12 mouse cellular contexts compared by ENCODE assay signal in the genomic region with DNA sequence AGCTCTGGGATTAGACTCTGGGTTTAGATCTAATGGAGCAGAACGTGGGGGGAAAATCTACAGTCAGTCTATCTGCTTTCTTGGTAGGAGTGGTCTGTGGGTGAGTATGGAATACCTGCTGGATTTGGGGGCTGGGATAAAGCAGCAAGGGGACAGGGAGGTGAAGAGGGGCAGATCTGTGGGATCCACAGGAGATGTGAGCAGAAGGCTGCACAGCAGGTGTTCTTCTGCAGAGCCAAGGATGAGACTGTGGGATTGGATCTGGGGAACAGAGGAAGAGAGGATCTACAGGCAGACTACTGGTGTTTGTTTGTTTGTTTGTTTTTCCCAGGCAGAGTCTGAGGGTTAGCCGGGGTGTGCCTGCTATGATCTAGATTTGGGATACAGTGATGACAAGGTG.
"Had no signal": no experiment of that assay in that cellular context is flagged by ENCODE, and none has a peak within 500 bp of the region (broad histone marks: within the 10 kb centered on the region; RNA-seq: fewer than 3 reads in every experiment).

No protein-coding gene starts in this region.

- H3K27me3 ChIP-seq: kidney, embryonic 15.5 days; limb, embryonic 12.5 days; liver, embryonic 13.5 days; lung, embryonic 15.5 days; neural tube, embryonic 12.5 days had no signal

- ATAC-seq: liver, postnatal 0 days had no signal

- DNase-seq: kidney, postnatal 14 days; liver; liver, embryonic 13.5 days; liver, postnatal 0 days; lung, postnatal 14 days; midbrain, embryonic 14.5 days; right cerebral cortex, postnatal 25 days; thymus, postnatal 36 days had no signal

- H3K36me3 ChIP-seq: kidney, embryonic 15.5 days; limb, embryonic 12.5 days; liver, embryonic 13.5 days; lung, embryonic 15.5 days; neural tube, embryonic 12.5 days had no signal

- H3K4me1 ChIP-seq: kidney, embryonic 15.5 days; limb, embryonic 12.5 days; liver, embryonic 13.5 days; lung, embryonic 15.5 days; neural tube, embryonic 12.5 days had no signal

- H3K27ac ChIP-seq: kidney, embryonic 15.5 days; limb, embryonic 12.5 days; liver, embryonic 13.5 days; lung, embryonic 15.5 days; neural tube, embryonic 12.5 days had no signal

- H3K9ac ChIP-seq: kidney, embryonic 15.5 days; limb, embryonic 12.5 days; liver, embryonic 13.5 days; liver, postnatal 0 days; lung, embryonic 15.5 days; neural tube, embryonic 12.5 days had no signal

- H3K4me3 ChIP-seq: kidney, embryonic 15.5 days; limb, embryonic 12.5 days; liver, embryonic 13.5 days; lung, embryonic 15.5 days; neural tube, embryonic 12.5 days had no signal

- H3K4me2 ChIP-seq: kidney, embryonic 15.5 days; limb, embryonic 12.5 days; liver, embryonic 13.5 days; lung, embryonic 15.5 days; neural tube, embryonic 12.5 days had no signal

- H3K9me3 ChIP-seq: kidney, embryonic 15.5 days; limb, embryonic 12.5 days; liver, embryonic 13.5 days; lung, embryonic 15.5 days; neural tube, embryonic 12.5 days had no signal
